Mouse (Mus musculus) CH12.LX (cell line): ENCODE measurements around the gene Cct3. TPM values are rescaled to one million over a fixed set of nuclear protein-coding genes. Genes with fewer than 3 reads are reported as not detected.

ENCODE experiments used
- DNase-seq: peaks from one replicate; pipeline ENCODE4 v3.0.0-alpha.2; 2013; ENCODE audit errors: extremely low read depth
- H3K27ac ChIP-seq: 2 replicates; pipeline ENCODE4 v1.5.1; 2012; ENCODE audit warnings: low read depth, mild to moderate bottlenecking, control low read depth, moderate library complexity; ENCODE audit not compliant: insufficient read depth
- H3K27me3 ChIP-seq: replicated peaks from 2 replicates; pipeline ENCODE3; 2012; ENCODE audit warnings: inconsistent platforms
- H3K36me3 ChIP-seq, 2 experiments: replicated peaks in 1 of 2; 2 replicates each; pipeline versions ENCODE3 to v1.6.1; 2012; ENCODE audit warnings: inconsistent platforms in 1 of 2, low read length in 1 of 2, mild to moderate bottlenecking in 1 of 2, mixed read lengths in 1 of 2, moderate library complexity in 1 of 2; ENCODE audit not compliant: control insufficient read depth in 1 of 2, insufficient read depth in 1 of 2
- H3K4me1 ChIP-seq, 2 experiments: 2 replicates each; pipeline ENCODE4 v1.6.1; 2012; ENCODE audit warnings: inconsistent platforms in 1 of 2, moderate library complexity in 1 of 2; ENCODE audit not compliant: insufficient read depth in 2 of 2, control insufficient read depth in 1 of 2
- H3K4me2 ChIP-seq: 2 replicates; pipeline ENCODE4 v1.6.1; 2012; ENCODE audit warnings: low read depth, mild to moderate bottlenecking, control low read depth; ENCODE audit not compliant: poor library complexity, insufficient read depth, severe bottlenecking
- H3K4me3 ChIP-seq, 3 experiments: fragments of 150-350 bp in 1 of 3; sonication (generic) in 1 of 3; replicated peaks in 1 of 3; 2 replicates each; pipeline versions ENCODE3 to v1.5.1; 2011 to 2012; ENCODE audit warnings: low read depth in 2 of 3, low read length in 2 of 3, mild to moderate bottlenecking in 2 of 3, moderate library complexity in 2 of 3, control low read depth in 1 of 3, improper control_type of control experiment in 1 of 3, inconsistent platforms in 1 of 3, mixed read lengths in 1 of 3; ENCODE audit not compliant: poor library complexity in 1 of 3
- H3K79me2 ChIP-seq: replicated peaks from 2 replicates; pipeline ENCODE4 v1.6.1; 2012; ENCODE audit warnings: mild to moderate bottlenecking, moderate library complexity; ENCODE audit not compliant: control insufficient read depth, poor library complexity, insufficient read depth, severe bottlenecking; ENCODE audit errors: extremely low read depth
- H3K9ac ChIP-seq: 2 replicates; pipeline ENCODE4 v1.6.1; 2012; ENCODE audit warnings: low read depth, mild to moderate bottlenecking, control low read depth, moderate library complexity; ENCODE audit not compliant: insufficient read depth
- H3K9me3 ChIP-seq: replicated peaks from 2 replicates; pipeline ENCODE3; 2012; ENCODE audit warnings: low read length, inconsistent platforms, mixed read lengths
- BHLHE40 ChIP-seq: IDR thresholded peaks from 2 replicates; pipeline ENCODE4 v1.6.1; 2011; ENCODE audit warnings: mild to moderate bottlenecking, low read depth, low read length, improper control_type of control experiment
- CHD1 ChIP-seq: IDR thresholded peaks from 2 replicates; pipeline ENCODE4 v1.6.1; 2012; ENCODE audit warnings: low read depth, low read length, improper control_type of control experiment, inconsistent platforms
- CTCF ChIP-seq, 2 experiments: IDR thresholded peaks in 1 of 2; conservative IDR thresholded peaks in 1 of 2; 2 replicates each; pipeline ENCODE4 v1.5.1; 2011 to 2012; ENCODE audit warnings: low read depth in 2 of 2, low read length in 2 of 2, improper control_type of control experiment in 1 of 2, inconsistent platforms in 1 of 2, mild to moderate bottlenecking in 1 of 2, moderate library complexity in 1 of 2
- E2F4 ChIP-seq: IDR thresholded peaks from 2 replicates; pipeline ENCODE4 v1.6.1; 2011; ENCODE audit warnings: low read depth, low read length, improper control_type of control experiment; ENCODE audit not compliant: insufficient replicate concordance
- EP300 ChIP-seq: IDR thresholded peaks from 2 replicates; pipeline ENCODE4 v1.6.1; 2011; ENCODE audit warnings: low read length, improper control_type of control experiment
- GABPA ChIP-seq: IDR thresholded peaks from 2 replicates; pipeline ENCODE4 v1.6.1; 2012; ENCODE audit warnings: low read depth, low read length, improper control_type of control experiment, inconsistent platforms; ENCODE audit not compliant: insufficient replicate concordance
- HCFC1 ChIP-seq: IDR thresholded peaks from 2 replicates; pipeline ENCODE4 v1.6.1; 2012; ENCODE audit warnings: low read depth, mild to moderate bottlenecking, inconsistent platforms, low read length, improper control_type of control experiment
- IRF4 ChIP-seq: IDR thresholded peaks from 2 replicates; pipeline ENCODE4 v1.6.1; 2014; ENCODE audit warnings: low read depth, mild to moderate bottlenecking, inconsistent platforms, low read length, improper control_type of control experiment
- JUN ChIP-seq: IDR thresholded peaks from 2 replicates; pipeline ENCODE4 v1.6.1; 2011; ENCODE audit warnings: low read depth, mild to moderate bottlenecking, low read length, improper control_type of control experiment, moderate library complexity; ENCODE audit not compliant: insufficient read depth
- JUND ChIP-seq: conservative IDR thresholded peaks from 2 replicates; pipeline ENCODE4 v1.6.1; 2011; ENCODE audit warnings: low read depth, low read length, improper control_type of control experiment
- MAFK ChIP-seq: IDR thresholded peaks from 2 replicates; pipeline ENCODE4 v1.6.1; 2011; ENCODE audit warnings: low read length, improper control_type of control experiment; ENCODE audit not compliant: insufficient replicate concordance
- MAX ChIP-seq: IDR thresholded peaks from 2 replicates; pipeline ENCODE4 v1.6.1; 2011; ENCODE audit warnings: low read length, improper control_type of control experiment
- MAZ ChIP-seq: IDR thresholded peaks from 2 replicates; pipeline ENCODE4 v1.6.1; 2012; ENCODE audit warnings: low read depth, mild to moderate bottlenecking, inconsistent platforms, low read length, improper control_type of control experiment, moderate library complexity
- MEF2A ChIP-seq: IDR thresholded peaks from 2 replicates; pipeline ENCODE4 v1.6.1; 2014; ENCODE audit warnings: low read depth, mild to moderate bottlenecking, inconsistent platforms, low read length, improper control_type of control experiment, borderline replicate concordance
- MXI1 ChIP-seq: IDR thresholded peaks from 2 replicates; pipeline ENCODE4 v1.6.1; 2011; ENCODE audit warnings: mild to moderate bottlenecking, low read depth, low read length, improper control_type of control experiment
- MYC ChIP-seq: IDR thresholded peaks from 2 replicates; pipeline ENCODE4 v1.6.1; 2011; ENCODE audit warnings: low read depth, mild to moderate bottlenecking, improper control_type of control experiment, low read length
- NELFE ChIP-seq: IDR thresholded peaks from 2 replicates; pipeline ENCODE4 v1.6.1; 2011; ENCODE audit warnings: low read depth, low read length, improper control_type of control experiment
- PAX5 ChIP-seq: IDR thresholded peaks from 2 replicates; pipeline ENCODE4 v1.6.1; 2012; ENCODE audit warnings: low read length, inconsistent platforms, mixed read lengths
- POLR2AphosphoS2 ChIP-seq: IDR thresholded peaks from 2 replicates; pipeline ENCODE4 v1.6.1; 2011; ENCODE audit warnings: low read depth, low read length, improper control_type of control experiment
- RAD21 ChIP-seq: IDR thresholded peaks from 2 replicates; pipeline ENCODE4 v1.6.1; 2011; ENCODE audit warnings: low read depth, mild to moderate bottlenecking, low read length, improper control_type of control experiment, moderate library complexity
- RCOR1 ChIP-seq: conservative IDR thresholded peaks from 2 replicates; pipeline ENCODE4 v1.6.1; 2012; ENCODE audit warnings: low read depth, mild to moderate bottlenecking, inconsistent platforms, low read length, improper control_type of control experiment
- SIN3A ChIP-seq: IDR thresholded peaks from 2 replicates; pipeline ENCODE4 v1.6.1; 2012; ENCODE audit warnings: low read length, improper control_type of control experiment, inconsistent platforms
- SMC3 ChIP-seq: IDR thresholded peaks from 2 replicates; pipeline ENCODE4 v1.6.1; 2011; ENCODE audit warnings: low read depth, low read length, improper control_type of control experiment
- TBP ChIP-seq: conservative IDR thresholded peaks from 2 replicates; pipeline ENCODE4 v1.6.1; 2011; ENCODE audit warnings: low read depth, low read length, improper control_type of control experiment
- UBTF ChIP-seq: IDR thresholded peaks from 2 replicates; pipeline ENCODE4 v1.6.1; 2012; ENCODE audit warnings: low read depth, mild to moderate bottlenecking, inconsistent platforms, low read length, improper control_type of control experiment, moderate library complexity
- USF1 ChIP-seq: IDR thresholded peaks from 2 replicates; pipeline ENCODE4 v1.6.1; 2014; ENCODE audit warnings: low read depth, mild to moderate bottlenecking, inconsistent platforms, low read length, improper control_type of control experiment
- ZC3H11A ChIP-seq: IDR thresholded peaks from 2 replicates; pipeline ENCODE4 v1.6.1; 2012; ENCODE audit warnings: low read depth, mild to moderate bottlenecking, inconsistent platforms, low read length, improper control_type of control experiment
- ZKSCAN1 ChIP-seq: IDR thresholded peaks from 2 replicates; pipeline ENCODE4 v1.6.1; 2012; ENCODE audit warnings: low read depth, inconsistent platforms, low read length, improper control_type of control experiment, borderline replicate concordance
- ZNF384 ChIP-seq: IDR thresholded peaks from 2 replicates; pipeline ENCODE4 v1.6.1; 2012; ENCODE audit warnings: low read depth, low read length, improper control_type of control experiment, inconsistent platforms
- dilution Hi-C: fragments of 300-500 bp; cut with MboI; formaldehyde crosslinking; loops from 2 replicates; pipeline ENCODE4 v1.14.3; 2020; ENCODE audit warnings: low sequenced_read_pairs; ENCODE audit not compliant: extremely low pct_unique_long_range_greater_than_20kb, extremely low pct_ligation_motif_present
- in situ Hi-C: fragments of 300-500 bp; cut with MboI; formaldehyde crosslinking; loops from 3 replicates; pipeline ENCODE4 v1.14.3; 2019; ENCODE audit warnings: low sequenced_read_pairs, low pct_ligation_motif_present, low pct_unique_long_range_greater_than_20kb, mixed read lengths
- polyA plus RNA-seq: library from polyadenylated mRNA; unstranded; fragments of >175 nt; gene quantifications from 2 replicates; pipeline ENCODE4 v1.2.1, GENCODE M21; 2012; ENCODE audit warnings: low read depth; ENCODE audit not compliant: insufficient read length
- total RNA-seq, 2 experiments: library from RNA; depleted of rRNA; stranded (reverse); fragments of 300-350 nt in 1 of 2; fragments of >200 nt in 1 of 2; gene quantifications; 2 replicates each; pipeline ENCODE4 v1.2.3; 2012 to 2014

Cct3 gene
- total and polyA plus RNA-seq, 3 experiments, result 546 to 755 (median 742) TPM

- Histone ChIP-seq H3K27ac (peak overlapping the region; percentile 33; the same call in 1 of the 2 replicates), H3K4me1 (peaks cover 18 to 36% of the 10 kb centered on the region in 2 experiments), H3K9me3 (no peaks in the 10 kb centered on the region), H3K4me2 (peak overlapping the region; percentile 93), H3K36me3 (peaks cover 6 to 35% of the 10 kb centered on the region in 2 experiments), H3K4me3 (peak overlapping the region; percentile 64 to 82 (median 81)), H3K9ac (peak overlapping the region; percentile 59), H3K27me3 (no peaks in the 10 kb centered on the region), H3K79me2 (peaks cover 33% of the 10 kb centered on the region)
- in situ Hi-C loops, result loop anchor here (5.0 kb wide), 1 partner anchor 38 kb away; the partner anchor contains the start of genes Cct3 and Tsacc
- no peak for TF ChIP-seq UBTF
- peak; percentile 60; the same call in 1 of the 2 replicates for TF ChIP-seq TBP
- no peak for TF ChIP-seq USF1
- no peak for TF ChIP-seq MEF2A
- TF ChIP-seq IRF4, result peak; percentile 62; the same call in 1 of the 2 replicates
- no peak for TF ChIP-seq HCFC1
- TF ChIP-seq MAX, result peak; percentile 1; the same call in 1 of the 2 replicates
- peak; percentile 13; the same call in 1 of the 2 replicates for TF ChIP-seq SIN3A
- 0 out of 2 replicates have a peak, but pooled peaks have one; percentile 20 for TF ChIP-seq JUND
- no peak for TF ChIP-seq GABPA
- peak; percentile 61 for TF ChIP-seq EP300
- dilution Hi-C loops, result no loop called here
- peak; percentile 46 for DNase-seq
These were observed 38.1 kb downstream of the Cct3 start for GRCm38 (mm10) chr3:88334902-88335435.

- peaks cover 18 to 36% of the 10 kb centered on the region in 2 experiments for H3K4me1 ChIP-seq
- TF ChIP-seq HCFC1 (no peak), RCOR1 (0 out of 2 replicates have a peak, but pooled peaks have one; percentile 28), SMC3 (no peak), NELFE (no peak), MAFK (0 out of 2 replicates have a peak, but pooled peaks have one; percentile 54), CTCF (conservative IDR thresholded peaks at IDR 0.05 in 1 of 2, IDR thresholded peaks at IDR 0.05 in 1 of 2; ENCODE audit: low read depth in 2 of 2, low read length in 2 of 2) (no peak), ZKSCAN1 (no peak), MXI1 (peak; percentile 68), JUN (no peak), E2F4 (no peak), ZNF384 (no peak), GABPA (no peak), IRF4 (peak; percentile 19; the same call in 1 of the 2 replicates), MAX (peak; percentile 60), ZC3H11A (no peak), USF1 (no peak), MYC (peak; percentile 70), PAX5 (no peak), BHLHE40 (peak; percentile 3; the same call in 1 of the 2 replicates), CHD1 (no peak), UBTF (peak; percentile 43; the same call in 1 of the 2 replicates), JUND (no peak), POLR2AphosphoS2 (no peak), MAZ (no peak), RAD21 (no peak)
These were observed 38.6 kb downstream of the Cct3 start for GRCm38 (mm10) chr3:88335436-88336053.

More at GRCm38 (mm10) chr3:88335436-88336053, 38.6 kb downstream of the Cct3 start:
- Histone ChIP-seq H3K9ac (peak overlapping the region; percentile 59), H3K36me3 (peaks cover 4 to 31% of the 10 kb centered on the region in 2 experiments), H3K27ac (peak overlapping the region; percentile 79), H3K4me3 (peak overlapping the region; percentile 64 to 82 (median 81)), H3K4me2 (peak overlapping the region; percentile 93), H3K9me3 (no peaks in the 10 kb centered on the region), H3K79me2 (peaks cover 36% of the 10 kb centered on the region), H3K27me3 (no peaks in the 10 kb centered on the region)
- peak; percentile 39 for DNase-seq
- dilution Hi-C loops (no loop called here), in situ Hi-C loops (no loop called here)
